Mouse (Mus musculus) regulatory T cell (primary cell): ENCODE measurements around the gene Jade2.

Experiments used
- in situ Hi-C: fragments of 300-600 bp; cut with MboI, MseI; formaldehyde crosslinking; loops from one replicate; pipeline ENCODE4 v1.15.1; 2025; ENCODE audit warnings: high pct_unique_total_duplicates

Gene Jade2

GRCm38 (mm10) chr11:51857081-51857671 lies at the start of gene Jade2:
TSS of gene Jade2 (minus strand) at chr11:51857653.
- in situ Hi-C loops, result loop anchor here (5.0 kb wide), 1 partner anchor 35 kb away; no protein-coding TSS in a partner anchor

- in situ Hi-C loops, result no loop called here
Observed at GRCm38 (mm10) chr11:51904224-51904623, 46.8 kb upstream of the Jade2 start.

DNA sequence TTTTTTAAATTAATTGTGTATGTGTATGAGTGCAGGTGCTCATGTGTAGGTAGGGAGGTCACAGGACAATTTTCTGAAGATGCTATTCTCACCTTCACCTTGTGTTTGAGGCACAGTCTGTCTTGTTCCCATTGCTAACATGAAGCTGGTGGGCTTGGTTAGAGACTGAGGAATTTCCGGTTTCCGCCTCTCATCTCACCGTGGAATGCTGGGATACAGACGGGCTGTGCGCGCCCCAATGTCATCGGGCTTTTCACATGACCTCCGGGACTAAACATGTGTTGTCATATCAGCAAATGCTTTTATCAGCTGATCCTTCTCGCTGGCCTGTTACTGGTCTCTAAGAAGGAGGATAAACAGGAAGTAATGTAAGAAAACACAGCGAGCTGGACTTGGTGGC lies 42.2 kb upstream of the Jade2 start:
- in situ Hi-C loops, result loop anchor here (10.0 kb wide), 1 partner anchor 1475 kb away; no protein-coding TSS in a partner anchor

DNA sequence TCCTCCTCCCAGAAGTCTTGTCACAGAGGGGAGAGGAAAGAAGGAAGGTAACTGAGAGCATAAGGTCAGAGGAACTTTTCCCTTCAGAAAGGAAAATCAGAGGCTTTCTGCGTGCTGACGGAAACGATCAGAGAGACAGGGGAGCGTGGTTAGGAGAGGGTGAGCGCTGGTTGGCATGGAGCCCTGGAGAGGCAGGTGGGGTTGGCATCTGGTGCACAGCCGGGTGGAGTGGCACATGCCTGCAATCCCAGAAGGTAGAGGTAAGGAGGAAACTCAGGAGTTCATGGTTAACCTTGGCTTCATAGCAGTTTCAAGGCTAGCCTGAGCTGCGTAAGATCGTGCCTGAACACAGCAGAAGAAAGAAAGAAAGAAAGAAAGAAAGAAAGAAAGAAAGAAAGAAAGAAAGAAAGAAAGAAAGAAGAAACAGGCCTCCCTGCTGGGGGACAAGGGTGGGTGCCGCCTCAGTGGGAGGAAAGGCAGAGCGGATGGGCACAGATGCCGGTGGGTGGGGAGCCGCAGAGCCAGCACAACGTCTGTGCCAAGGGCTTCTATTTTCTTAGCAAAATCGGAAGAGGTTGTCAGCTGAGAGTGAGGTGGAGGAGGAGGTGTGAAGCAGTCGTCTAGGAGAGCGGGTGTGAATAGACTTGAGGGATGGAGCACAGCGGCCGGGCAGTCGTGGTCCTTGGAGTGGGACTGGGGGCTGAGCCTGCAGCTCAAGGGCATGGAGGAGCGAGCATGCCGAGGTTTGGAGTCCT lies 41.0 kb upstream of the Jade2 start:
- in situ Hi-C loops, result loop anchor here (10.0 kb wide), 1 partner anchor 1474 kb away; no protein-coding TSS in a partner anchor

GRCm38 (mm10) chr11:51897311-51897710 lies 39.9 kb upstream of the Jade2 start:
- in situ Hi-C loops, result loop anchor here (10.0 kb wide), 1 partner anchor 1473 kb away; no protein-coding TSS in a partner anchor

GRCm38 (mm10) chr11:51896012-51896411 lies 38.6 kb upstream of the Jade2 start:
- in situ Hi-C loops, result loop anchor here (10.0 kb wide), 1 partner anchor 1471 kb away; no protein-coding TSS in a partner anchor

- in situ Hi-C loops, result no loop called here
Observed at GRCm38 (mm10) chr11:51885681-51886080, 28.2 kb upstream of the Jade2 start.

DNA sequence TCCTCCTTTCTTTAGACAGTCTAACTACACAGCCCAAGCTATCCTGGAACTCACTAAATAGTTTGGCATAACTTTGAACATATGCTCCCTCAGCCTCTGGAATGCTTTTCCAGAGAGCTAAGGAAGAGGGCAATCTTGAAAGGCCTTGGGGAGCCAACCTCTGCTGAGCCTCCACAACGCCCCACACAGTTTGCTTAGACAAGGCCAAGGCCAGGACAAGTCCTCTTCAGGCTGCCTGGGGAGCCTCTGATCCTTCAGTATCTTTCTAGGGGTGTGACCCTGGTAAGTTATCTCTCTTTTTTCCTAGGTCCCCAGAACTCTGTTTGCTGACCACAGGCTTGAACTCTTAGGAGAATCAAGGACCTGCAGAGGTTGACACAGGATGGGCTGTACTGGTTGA lies 26.6 kb upstream of the Jade2 start:
- in situ Hi-C loops, result no loop called here

DNA sequence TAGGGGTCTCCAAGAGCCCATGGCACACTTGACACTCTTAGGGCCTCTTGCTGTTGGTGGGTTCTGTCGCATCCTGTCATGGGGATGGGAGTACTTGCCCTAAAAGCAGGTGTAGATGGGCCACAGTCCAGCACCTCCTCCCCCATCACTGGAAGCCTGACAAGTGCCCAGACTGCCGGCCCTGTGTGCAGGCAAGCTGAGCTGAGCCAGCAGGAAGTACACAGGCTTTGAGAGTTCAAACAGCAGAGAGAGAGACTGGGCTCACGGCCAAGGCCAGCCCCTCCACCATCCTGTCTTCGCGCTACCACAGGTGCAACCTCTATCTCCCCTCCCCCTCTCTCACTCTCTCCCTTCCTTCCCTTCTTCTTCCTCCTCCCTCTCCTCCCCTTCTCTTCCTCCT lies 26.2 kb upstream of the Jade2 start:
- in situ Hi-C loops, result no loop called here

DNA sequence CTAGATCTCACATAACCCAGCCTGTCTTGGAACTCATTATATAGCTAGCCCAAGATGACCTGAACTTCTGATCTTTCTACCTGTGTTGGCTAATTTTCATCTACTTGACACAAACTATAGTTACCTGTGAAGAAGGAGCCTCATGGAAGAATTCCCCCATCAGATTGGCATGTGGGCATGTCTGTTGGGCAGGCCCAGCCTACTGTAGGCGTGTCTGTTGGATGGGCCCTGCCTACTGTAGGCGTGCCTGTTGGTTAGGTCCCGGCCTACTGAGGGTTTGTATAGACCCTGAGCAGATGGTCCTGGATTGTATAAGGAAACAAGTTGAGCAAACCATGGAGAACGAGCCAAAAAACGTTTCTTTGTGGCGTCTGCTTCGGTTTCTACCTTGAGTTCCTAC lies 24.3 kb upstream of the Jade2 start:
- in situ Hi-C loops, result no loop called here

GRCm38 (mm10) chr11:51881041-51881730 lies 23.7 kb upstream of the Jade2 start:
- in situ Hi-C loops, result no loop called here

DNA sequence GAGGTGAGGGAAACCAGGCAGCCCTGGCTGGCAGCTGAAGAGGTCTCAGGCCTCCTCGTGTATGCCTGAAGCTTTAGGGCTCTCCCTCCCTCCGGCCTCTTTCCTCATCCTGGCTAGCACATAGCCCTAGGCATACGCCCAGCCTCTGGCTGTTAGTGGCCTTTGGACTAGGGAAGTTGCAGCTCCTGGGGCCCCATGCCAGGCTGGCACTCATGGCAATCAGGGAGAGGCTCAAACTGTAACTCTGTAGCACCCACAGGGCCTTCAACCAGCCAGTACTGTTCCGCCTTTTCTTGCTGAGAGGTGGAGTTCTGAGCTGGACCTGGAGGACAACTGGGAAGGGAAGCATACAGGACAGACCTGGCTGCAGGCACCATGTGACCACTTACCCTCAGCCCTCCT lies 19.5 kb upstream of the Jade2 start:
- in situ Hi-C loops, result no loop called here

GRCm38 (mm10) chr11:51875792-51876195 lies 18.3 kb upstream of the Jade2 start:
- in situ Hi-C loops, result no loop called here

DNA sequence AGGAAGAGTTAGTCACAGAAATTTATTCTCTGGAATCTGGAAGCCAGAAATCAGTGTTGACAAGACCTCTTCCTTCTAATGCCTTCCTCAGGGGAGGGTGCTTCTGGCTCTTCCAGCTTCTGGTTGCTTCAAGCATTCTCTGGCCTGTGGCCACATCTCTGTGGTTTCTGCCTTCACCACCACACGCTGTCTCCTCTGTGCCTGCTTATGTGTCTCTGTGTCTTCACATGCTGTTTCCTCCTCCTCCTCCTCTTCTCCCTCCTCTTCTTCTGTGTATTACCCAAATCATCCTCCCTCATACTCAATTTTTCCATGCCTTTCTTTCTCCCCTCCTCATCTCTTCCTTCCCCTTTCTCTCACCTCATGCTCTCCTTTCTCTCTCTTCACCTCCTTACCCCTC lies 17.6 kb upstream of the Jade2 start:
- in situ Hi-C loops, result no loop called here

DNA sequence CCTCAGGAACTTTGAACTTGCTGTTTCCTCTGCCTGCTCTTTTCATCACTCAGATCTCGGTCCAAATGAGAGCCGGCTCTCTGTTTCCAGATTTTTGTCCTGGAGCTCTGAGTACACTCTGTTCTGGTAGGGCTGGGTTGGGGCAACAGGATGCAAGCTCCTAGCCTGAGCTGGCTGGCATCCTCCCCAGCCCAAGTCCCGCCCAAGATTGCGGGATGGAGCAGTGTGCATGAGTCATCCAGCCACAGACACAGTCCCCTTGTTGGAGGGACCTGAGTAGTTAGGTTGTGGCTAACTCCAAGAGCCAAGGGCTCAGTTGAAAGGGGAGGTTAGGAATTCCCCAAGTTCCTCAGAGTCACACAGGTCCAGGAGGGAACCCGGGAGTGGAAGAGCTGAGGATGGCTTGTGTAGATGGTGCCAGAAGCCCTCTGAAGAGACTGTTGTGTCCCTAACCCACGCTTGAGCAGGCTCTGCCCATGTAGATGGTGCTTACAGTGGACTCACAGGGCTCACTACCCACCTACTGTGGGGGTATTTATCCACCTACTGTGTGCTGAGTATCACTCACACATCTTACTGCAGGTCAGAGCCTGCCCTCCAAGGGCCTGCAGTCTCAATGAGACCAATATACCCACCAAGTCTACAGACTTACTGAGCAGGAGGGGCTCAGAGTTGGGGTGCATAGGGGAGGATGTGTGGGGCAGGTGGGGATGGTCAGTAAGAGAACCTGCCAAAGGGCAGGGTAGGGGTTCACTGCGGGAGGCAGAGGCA lies 17.0 kb upstream of the Jade2 start:
- in situ Hi-C loops, result no loop called here

DNA sequence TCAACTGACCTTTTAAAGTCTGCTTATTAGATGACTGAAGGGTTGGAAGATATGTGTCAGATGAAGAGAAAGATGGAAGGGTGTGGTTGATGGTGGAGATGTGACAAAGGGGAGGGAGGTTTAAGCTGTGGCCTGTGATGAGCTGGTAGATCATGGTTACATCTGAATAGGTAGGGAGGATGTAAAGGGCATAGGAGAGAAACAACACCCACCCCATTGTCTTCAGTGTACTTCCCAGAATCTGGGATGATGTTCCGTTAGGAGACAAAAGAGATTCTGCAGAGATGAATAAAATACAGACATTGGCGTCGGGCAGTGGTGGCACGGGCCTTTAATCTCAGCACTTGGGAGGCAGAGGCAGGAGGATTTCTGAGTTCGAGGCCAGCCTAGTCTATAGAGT lies 15.7 kb upstream of the Jade2 start:
- in situ Hi-C loops, result no loop called here

- in situ Hi-C loops, result loop anchor here (5.0 kb wide), 1 partner anchor 100 kb away; the partner anchor contains the start of gene Cdkn2aipnl
Observed at GRCm38 (mm10) chr11:51867261-51867660, 9.8 kb upstream of the Jade2 start.

DNA sequence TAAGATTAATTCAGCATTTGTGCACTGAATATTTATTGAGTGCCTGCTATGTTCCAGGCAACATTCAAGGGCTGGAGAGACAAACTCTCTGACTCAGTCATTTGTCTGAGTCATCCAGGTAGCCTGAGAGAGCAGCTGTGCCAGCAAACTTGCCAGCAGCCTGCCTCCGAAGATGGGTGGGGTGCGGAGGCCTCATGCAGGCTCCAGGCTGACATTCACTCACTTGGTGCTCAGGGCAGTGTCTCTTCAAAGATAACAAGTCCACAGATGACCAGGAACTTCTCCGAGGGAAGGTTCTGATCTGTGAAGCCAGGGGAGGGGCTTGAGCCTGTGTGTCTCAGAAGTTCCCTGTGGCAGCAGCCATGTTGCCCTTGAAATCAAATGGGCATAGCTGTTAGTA lies 8.6 kb upstream of the Jade2 start:
- in situ Hi-C loops, result loop anchor here (5.0 kb wide), 1 partner anchor 101 kb away; the partner anchor contains the start of gene Cdkn2aipnl

DNA sequence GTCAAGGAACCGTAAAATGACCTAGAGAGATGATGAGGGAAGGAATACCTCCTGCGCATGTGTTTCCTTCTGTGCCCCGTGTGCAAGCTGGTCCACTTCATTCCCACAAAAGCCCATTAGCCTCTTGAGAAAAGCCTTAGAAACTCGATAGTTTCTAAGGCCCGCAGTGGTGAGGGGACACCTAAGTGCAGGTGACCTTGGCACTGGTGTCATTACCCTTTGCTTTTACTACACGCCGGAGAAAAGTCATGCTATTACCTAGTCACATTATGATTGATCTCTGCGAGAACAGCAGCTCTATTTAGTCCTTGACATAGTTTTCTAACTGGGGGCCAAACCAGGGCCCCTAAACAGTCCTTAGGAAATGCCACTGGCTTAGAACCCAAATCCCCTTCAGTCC lies 3.2 kb upstream of the Jade2 start:
- in situ Hi-C loops, result no loop called here

DNA sequence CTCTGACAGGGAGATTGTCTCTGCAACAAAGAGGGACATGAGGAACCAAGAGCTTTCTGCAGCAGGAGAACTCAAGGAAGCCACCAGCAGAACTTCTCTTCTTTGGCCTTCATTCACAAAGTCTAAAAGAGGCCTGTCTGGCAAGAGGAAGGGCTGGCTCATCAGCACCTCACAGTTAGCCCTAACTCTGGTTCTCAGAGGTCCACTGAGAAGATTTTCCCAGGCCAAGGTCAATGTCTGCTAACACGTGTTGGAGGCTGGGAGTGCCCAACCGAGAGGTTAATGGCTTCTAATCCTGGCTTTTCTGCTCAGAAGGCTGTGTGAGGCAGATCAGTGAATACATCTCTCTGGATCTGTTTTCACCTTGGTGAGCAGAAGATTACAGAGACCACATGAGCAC lies 2.1 kb upstream of the Jade2 start:
- in situ Hi-C loops, result loop anchor here (5.0 kb wide), 1 partner anchor 37 kb away; no protein-coding TSS in a partner anchor

- in situ Hi-C loops, result loop anchor here (5.0 kb wide), 1 partner anchor 36 kb away; no protein-coding TSS in a partner anchor
Observed at GRCm38 (mm10) chr11:51858528-51859051, 1.1 kb upstream of the Jade2 start.
